Mouse (Mus musculus): ENCODE results near the gene Serinc3.

The Serinc3 gene

DNA sequence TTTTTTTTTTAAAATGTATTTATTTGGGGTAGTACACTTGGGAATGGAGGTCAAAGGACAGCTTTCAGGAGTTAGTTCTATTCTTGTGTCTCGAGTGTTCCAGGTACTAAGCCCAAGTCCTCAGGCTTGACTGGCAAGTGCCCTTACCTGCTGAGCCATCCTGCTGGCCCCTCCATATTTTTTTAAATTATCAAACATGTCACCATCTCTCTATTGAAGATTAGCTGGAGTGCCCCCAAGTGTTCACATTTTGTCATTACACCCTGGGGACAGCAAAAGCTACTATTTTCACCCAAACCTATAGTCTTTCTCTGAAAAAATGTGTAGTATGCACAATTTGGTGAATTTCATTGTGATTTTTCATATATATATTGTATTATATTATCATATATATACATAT lies 52.8 kb downstream of the Serinc3 start:
- no peak for DNase-seq

DNA sequence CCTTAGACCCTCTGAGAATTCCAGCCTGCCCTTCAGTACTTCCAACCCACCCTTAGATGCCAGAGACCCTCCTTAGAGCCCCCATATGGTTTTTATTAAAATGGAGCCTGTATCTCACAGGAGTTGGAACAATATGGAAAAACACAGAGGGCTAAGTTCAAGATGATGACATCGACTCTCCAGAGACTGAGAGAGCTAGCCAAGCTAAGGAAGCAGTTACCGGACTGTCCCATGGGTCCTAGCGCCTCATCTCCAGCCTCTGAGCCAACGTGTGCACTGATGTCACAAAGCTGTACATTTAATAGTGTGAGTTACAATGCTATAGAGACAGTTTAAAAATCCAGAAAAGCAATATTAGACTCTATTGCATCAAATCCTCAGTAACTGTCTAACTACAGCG lies 53.9 kb downstream of the Serinc3 start:
- no peak for DNase-seq

GRCm38 (mm10) chr2:163590211-163590610 lies 54.7 kb downstream of the Serinc3 start:
- DNase-seq = no peak

DNA sequence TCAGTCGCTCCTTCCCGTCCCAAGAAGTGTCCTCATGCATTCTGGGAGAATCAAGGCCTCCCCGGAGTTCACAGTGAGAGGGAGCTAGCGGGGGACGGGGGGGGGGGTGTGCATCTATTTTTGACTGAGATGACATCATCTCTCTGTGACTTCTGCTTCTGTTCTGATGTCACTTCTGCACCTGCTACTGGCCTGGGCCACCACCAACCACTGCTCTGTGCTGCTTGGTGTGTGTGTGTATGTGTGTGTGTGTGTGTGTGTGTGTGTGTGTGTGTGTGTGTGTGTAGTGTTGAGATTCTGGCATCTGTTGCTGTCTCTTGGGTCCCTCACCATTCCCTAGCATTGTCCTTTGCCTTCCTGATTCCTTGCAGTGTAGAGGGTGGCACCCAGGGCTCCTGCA lies 57.4 kb downstream of the Serinc3 start:
- no peak for DNase-seq

DNA sequence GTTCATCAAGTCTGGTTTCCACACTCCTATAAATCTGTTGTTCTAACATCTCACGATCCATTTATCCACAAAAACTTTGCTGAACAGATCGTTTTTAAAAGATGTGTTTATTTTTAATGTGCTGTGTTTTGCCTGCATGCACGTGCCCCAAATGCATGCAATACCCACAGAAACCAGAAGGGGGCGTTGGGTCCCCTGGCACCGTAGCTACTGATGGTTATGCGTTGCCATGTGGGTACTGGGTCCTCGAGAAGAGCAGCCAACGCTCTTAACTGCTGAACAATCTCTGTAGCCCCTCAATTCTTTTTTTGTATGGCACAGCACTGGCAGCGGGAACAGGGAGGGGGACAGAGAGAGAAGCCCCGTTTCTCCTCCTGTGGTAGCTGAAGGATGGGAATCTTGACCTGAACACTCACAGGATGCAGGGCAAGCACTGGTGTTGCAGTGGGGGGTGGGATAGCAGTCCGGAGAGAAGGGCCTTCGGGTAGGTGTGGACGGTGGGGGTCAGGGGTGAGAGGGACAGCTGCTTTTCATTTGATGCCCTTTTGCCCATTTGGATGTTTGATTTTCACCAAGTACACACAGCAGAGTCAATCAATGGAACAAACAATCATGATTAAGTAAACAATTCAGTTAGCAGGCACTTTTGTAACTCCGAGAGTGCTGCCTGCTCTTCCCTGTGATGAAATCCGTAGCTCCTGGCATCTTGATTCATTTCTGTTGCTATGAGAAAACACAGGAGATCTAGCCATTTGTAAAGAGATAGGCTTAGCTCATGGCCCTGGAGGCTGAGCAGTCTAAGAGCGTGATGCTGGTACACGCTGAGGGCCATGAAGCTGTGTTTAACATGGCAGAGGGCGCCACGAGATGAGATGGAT lies 58.3 kb downstream of the Serinc3 start:
- DNase-seq = no peak

- no peak for DNase-seq
These were observed 60.9 kb downstream of the Serinc3 start for GRCm38 (mm10) chr2:163584088-163584426.

GRCm38 (mm10) chr2:163583226-163584087 lies 61.5 kb downstream of the Serinc3 start:
- DNase-seq = no peak

DNA sequence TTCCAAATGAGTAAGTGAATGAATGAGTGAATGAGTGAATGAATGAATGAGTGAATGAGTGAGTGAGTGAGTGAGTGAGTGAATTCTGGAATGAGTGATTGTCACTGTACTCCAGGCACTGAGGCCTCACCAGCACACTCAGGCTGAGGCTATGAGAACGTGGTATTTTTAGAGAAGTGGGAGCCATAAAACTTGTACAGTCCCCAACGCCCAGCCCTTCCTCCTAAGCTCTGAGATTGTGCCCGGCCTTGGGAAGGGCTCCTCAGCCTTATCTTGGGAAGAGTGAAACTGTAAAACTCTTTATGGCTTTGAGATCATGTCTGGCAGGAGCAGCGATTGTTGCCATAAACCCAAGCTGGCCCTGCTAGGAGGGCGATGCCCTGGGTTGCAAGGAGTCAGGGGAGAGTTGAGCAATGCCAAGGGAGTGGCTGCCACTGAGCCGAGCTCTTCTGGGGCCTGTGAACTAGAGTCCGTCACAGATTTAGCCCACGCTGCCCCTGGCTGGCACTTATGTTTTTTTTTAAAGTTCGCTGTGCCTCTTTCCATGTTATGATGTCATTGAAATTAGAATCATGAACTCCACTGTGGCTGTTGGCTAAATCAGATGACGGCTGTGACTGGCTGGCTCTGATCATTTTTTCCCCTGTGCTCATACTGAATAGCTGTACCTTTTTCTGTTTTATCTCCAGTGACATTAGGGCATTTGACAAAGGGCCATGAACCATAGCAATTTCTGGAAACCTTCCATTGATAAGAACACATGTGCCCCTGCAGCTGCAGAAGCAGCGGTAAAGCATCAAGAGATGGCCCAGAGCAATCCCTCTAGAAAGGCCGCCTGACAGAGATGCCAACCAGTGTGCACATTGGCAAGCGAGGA lies 64.6 kb downstream of the Serinc3 start:
- no peak for DNase-seq

GRCm38 (mm10) chr2:163577986-163578385 lies 66.9 kb downstream of the Serinc3 start:
- DNase-seq = peak; percentile 21

DNA sequence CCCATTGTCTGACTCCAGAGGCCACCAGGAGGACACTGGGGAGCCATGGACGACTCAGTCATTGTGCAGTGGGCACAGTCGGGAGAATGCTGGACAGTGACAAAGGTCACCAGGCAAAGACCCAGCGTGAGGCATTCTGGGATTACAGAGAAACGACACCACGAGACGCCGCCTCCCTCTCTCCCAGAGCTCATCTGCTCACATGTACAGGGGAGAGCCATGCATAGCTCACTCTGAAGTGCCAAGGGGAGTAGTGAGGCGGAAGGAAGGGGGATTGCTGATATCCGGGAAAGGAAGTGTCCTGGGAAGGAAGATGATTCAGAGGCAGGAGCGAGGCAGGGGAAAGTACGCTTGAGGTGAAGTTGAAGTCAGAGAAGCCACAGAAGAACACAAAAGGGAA lies 69.7 kb downstream of the Serinc3 start:
- no peak for DNase-seq

DNA sequence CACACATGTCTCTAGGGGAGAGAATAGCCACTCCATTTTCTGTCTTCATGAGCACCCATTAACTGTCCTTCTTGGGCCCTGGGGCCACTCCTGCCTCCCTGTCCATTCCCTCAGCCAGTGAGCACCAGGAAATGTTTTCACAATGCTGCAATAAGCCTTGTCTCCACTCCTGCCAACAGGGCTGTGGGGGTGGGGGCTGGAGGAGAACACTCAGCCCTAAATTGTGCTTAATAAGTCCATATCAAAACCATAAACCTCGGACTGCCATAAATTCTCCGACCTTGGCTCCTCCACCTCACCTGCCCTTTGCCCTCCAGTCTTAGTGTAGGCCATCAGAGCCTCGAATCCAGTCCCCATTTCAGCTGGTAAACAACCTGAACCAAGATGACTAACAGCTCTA lies 70.6 kb downstream of the Serinc3 start:
- no peak for DNase-seq
